Mouse (Mus musculus): Measurements from ENCODE around the gene Ift46.

Ift46 gene

DNA sequence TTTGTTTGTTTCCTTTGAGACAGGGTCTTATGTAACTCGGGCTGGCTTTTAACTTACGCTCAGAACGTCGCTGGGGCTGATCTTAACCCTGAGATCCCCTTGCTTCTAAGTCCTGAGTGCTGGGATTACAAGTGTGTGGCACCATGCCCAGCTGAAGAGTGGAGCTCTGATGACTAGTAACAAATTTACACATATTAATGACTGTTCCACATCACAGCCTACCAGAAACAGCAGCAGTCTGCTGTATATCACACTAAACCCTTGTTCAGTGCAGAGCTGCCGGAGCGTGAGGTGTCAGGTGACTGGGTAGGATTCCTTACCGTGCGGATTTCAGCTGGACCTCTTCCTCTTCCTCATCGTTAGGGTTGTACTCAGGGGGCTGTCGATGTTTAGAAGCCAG, 42.6 kb downstream of the Ift46 start:
- DNase-seq = no peak

GRCm38 (mm10) chr9:44814179-44814578, 46.5 kb downstream of the Ift46 start:
- DNase-seq = no peak

DNA sequence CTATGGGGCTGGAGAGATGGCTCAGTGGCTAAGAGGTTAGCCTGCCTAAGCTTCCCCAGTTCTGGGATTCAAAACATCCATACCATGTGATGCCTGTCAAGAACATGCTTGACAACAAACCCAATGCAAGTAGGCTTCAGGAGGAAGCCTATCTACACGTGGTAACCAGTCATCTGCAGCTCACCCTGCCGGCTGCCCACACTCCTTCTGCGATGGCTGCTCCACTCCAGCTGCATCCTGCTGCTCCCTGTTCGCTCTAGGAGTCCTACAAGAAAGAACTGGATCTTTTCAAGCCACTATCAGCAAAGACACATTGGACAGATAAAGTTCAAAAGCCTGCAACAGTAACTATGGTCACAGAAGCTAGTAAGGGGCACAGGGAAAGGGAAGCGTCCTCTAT, 49.8 kb downstream of the Ift46 start:
- no peak for DNase-seq

GRCm38 (mm10) chr9:44819920-44820827, 52.5 kb downstream of the Ift46 start:
- no peak for DNase-seq

GRCm38 (mm10) chr9:44826660-44827059, 59.0 kb downstream of the Ift46 start:
- DNase-seq = no peak

- no peak for DNase-seq
These were observed 61.2 kb downstream of the Ift46 start for GRCm38 (mm10) chr9:44828944-44829343.

DNA sequence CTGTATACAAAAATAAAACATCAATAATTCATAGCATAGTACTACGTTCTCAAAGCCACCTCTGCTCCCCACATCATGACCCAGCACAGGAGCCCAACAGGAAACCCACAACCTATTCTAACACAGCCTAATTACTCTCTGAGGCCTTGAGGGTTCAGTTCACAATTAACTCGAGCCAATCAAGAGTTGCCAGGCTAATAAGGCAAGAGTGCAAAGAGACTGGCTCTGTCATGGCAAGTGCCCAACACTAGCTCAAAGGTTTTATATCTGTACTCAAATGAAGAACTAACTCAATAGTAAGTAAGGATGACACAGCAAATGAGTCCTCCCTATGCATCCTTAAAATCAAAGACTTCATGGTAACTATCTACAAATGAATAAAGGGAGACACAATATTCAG, 62.8 kb downstream of the Ift46 start:
- DNase-seq = no peak

DNA sequence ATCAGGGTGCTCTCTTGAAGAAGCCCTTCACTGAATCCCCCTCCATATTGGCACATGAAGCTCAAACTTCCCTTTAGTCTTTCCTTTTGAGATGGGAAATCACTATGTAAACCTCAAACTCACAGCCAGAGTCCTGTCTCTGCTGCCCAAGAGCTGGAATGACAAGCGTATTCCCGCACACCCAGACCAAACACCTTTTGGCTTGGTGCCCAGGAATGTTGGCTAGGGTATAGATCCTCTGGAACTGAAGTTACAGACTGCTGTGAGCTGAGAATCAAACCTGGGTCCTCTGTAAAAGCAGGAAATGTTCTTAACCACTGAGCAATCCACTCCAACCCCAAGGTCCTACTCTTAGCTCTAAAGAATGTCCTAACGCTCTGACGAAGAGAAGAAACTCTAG, 64.6 kb downstream of the Ift46 start:
- DNase-seq = no peak

DNA sequence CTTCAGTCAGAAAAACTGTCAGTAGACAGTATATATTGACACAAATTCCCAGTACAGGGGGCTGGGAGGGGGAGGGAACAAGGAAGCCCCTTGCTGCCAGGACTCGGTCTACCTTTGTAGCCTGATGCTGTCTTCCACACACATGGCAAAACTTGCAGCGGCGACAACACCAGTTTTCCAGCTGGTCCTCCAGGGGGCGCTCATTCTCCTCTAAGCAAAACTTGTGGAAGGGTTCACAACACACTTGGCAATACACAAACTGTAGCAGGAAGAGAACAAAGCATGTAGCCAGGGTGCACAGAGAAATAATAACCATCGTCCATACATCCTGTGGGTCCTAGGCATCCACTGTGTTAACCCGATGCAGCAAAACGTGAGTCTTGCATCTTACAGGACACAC, 68.7 kb downstream of the Ift46 start:
- DNase-seq = peak; percentile 87

GRCm38 (mm10) chr9:44841241-44841640, 73.5 kb downstream of the Ift46 start:
- peak; percentile 63 to 68 for DNase-seq

All from B cell, adult 2 months (primary cell).